Mouse (Mus musculus) forebrain, embryonic 13.5 days (tissue): Measurements from ENCODE around the gene Tiam1. TPM values are rescaled to one million over a fixed set of nuclear protein-coding genes. Genes with fewer than 3 reads are reported as not detected.
A peak's percentile ranks its signal among the peaks of the same experiment; 100 is the strongest.

Source experiments
- ATAC-seq: fragments of 200-750 bp; cut with Nextera tagmentation; 2 replicates; pipeline ENCODE4 v1.8.0; 2017
- H3K27ac ChIP-seq: fragments of 300-500 bp; sonication (generic); 2 replicates; pipeline ENCODE4 v1.5.1; 2015; ENCODE audit warnings: inconsistent platforms, mild to moderate bottlenecking, moderate library complexity
- H3K27me3 ChIP-seq: fragments of 300-500 bp; sonication (generic); 2 replicates; pipeline ENCODE4 v1.6.1; 2015; ENCODE audit warnings: mild to moderate bottlenecking, inconsistent platforms
- H3K36me3 ChIP-seq: fragments of 300-500 bp; sonication (generic); 2 replicates; pipeline ENCODE4 v1.6.1; 2015; ENCODE audit warnings: mild to moderate bottlenecking, inconsistent platforms; ENCODE audit not compliant: poor library complexity, severe bottlenecking
- H3K4me1 ChIP-seq: fragments of 300-500 bp; sonication (generic); 2 replicates; pipeline ENCODE4 v1.6.1; 2015; ENCODE audit warnings: inconsistent platforms
- H3K4me2 ChIP-seq: fragments of 300-500 bp; sonication (generic); 2 replicates; pipeline ENCODE4 v1.6.1; 2015; ENCODE audit warnings: inconsistent platforms, mild to moderate bottlenecking, moderate library complexity
- H3K4me3 ChIP-seq: fragments of 300-500 bp; sonication (generic); 2 replicates; pipeline ENCODE4 v1.5.1; 2015; ENCODE audit warnings: mild to moderate bottlenecking, inconsistent platforms
- H3K9ac ChIP-seq: fragments of 300-500 bp; sonication (generic); 2 replicates; pipeline ENCODE4 v1.6.1; 2015; ENCODE audit warnings: mild to moderate bottlenecking, inconsistent platforms
- H3K9me3 ChIP-seq: fragments of 300-500 bp; sonication (generic); replicated peaks from 2 replicates; pipeline ENCODE4 v1.6.1; 2016; ENCODE audit warnings: inconsistent platforms
- WGBS: fragments of 180-500 bp; shearing (Covaris S2); methylation state at CpG from one replicate; pipeline ENCODE4 v1.1.7; 2015; 5-methylcytosine and 5-hydroxymethylcytosine counted together
- polyA plus RNA-seq: library from polyadenylated mRNA; unstranded; fragments of >200 nt; fragmentation: Nextera tagmentation; extraction: Ambion mirVana; gene quantifications from 2 replicates; pipeline ENCODE4 v1.2.1, GENCODE M21; 2015

Tiam1 gene
- polyA plus RNA-seq, 1 experiment from 2014 or later, result 29.4 TPM

GRCm38 (mm10) chr16:89960186-89960878 lies 183.2 kb downstream of the Tiam1 start:
- Histone ChIP-seq H3K9ac (peak overlapping the region; percentile 62), H3K27me3 (no peaks in the 10 kb centered on the region), H3K4me2 (peak overlapping the region; percentile 85), H3K4me3 (peak overlapping the region; percentile 41), H3K27ac (no peak overlapping the region; the same call in 1 of the 2 replicates), H3K36me3 (0 out of 2 replicates have a peak, but pooled peaks cover 6% of the 10 kb centered on the region), H3K9me3 (no peaks in the 10 kb centered on the region), H3K4me1 (peaks cover 26% of the 10 kb centered on the region)
- WGBS, result 2% methylated on average over 29 of the region's 33 CpGs
- ATAC-seq, result peak; percentile 65

- no peaks in the 10 kb centered on the region for H3K27me3 ChIP-seq
These were observed 184.6 kb downstream of the Tiam1 start for GRCm38 (mm10) chr16:89958982-89959381.

GRCm38 (mm10) chr16:89958030-89958429 lies 185.5 kb downstream of the Tiam1 start:
- Histone ChIP-seq H3K9ac (no peak overlapping the region), H3K4me1 (peaks cover 26% of the 10 kb centered on the region)
- 55% methylated on average over 10 of the region's 10 CpGs for WGBS

More at GRCm38 (mm10) chr16:89958982-89959381, 184.6 kb downstream of the Tiam1 start:
- peaks cover 26% of the 10 kb centered on the region for H3K4me1 ChIP-seq
- no peak overlapping the region for H3K4me3 ChIP-seq
- 0 out of 2 replicates have a peak, but pooled peaks cover 11% of the 10 kb centered on the region for H3K36me3 ChIP-seq
- no peak overlapping the region for H3K27ac ChIP-seq
- H3K4me2 ChIP-seq, result no peak overlapping the region
- H3K9ac ChIP-seq, result no peak overlapping the region
- H3K9me3 ChIP-seq, result no peaks in the 10 kb centered on the region
- ATAC-seq, result 0 out of 2 replicates have a peak, but pooled peaks have one; percentile 6
- WGBS, result 49% methylated on average over 12 of the region's 12 CpGs

GRCm38 (mm10) chr16:89954525-89954924 lies 189.0 kb downstream of the Tiam1 start:
- no peak overlapping the region for H3K4me3 ChIP-seq
- WGBS, result 64% methylated on average over 8 of the region's 8 CpGs
- H3K27ac ChIP-seq, result no peak overlapping the region
- H3K4me2 ChIP-seq, result no peak overlapping the region
- no peaks in the 10 kb centered on the region for H3K9me3 ChIP-seq
- no peaks in the 10 kb centered on the region for H3K27me3 ChIP-seq
- no peak for ATAC-seq
- no peak overlapping the region for H3K9ac ChIP-seq
- 0 out of 2 replicates have a peak, but pooled peaks cover 11% of the 10 kb centered on the region for H3K36me3 ChIP-seq
- H3K4me1 ChIP-seq, result peaks cover 10% of the 10 kb centered on the region; the same call in 1 of the 2 replicates

More at GRCm38 (mm10) chr16:89958030-89958429, 185.5 kb downstream of the Tiam1 start:
- H3K27ac ChIP-seq, result no peak overlapping the region; the same call in 1 of the 2 replicates
- no peaks in the 10 kb centered on the region for H3K9me3 ChIP-seq
- no peak overlapping the region for H3K4me2 ChIP-seq
- H3K36me3 ChIP-seq, result 0 out of 2 replicates have a peak, but pooled peaks cover 11% of the 10 kb centered on the region
- H3K4me3 ChIP-seq, result no peak overlapping the region
- H3K27me3 ChIP-seq, result no peaks in the 10 kb centered on the region
- no peak for ATAC-seq

GRCm38 (mm10) chr16:89954114-89954513 lies 189.5 kb downstream of the Tiam1 start:
- Histone ChIP-seq H3K4me1 (peaks cover 10% of the 10 kb centered on the region; the same call in 1 of the 2 replicates), H3K9ac (no peak overlapping the region), H3K4me2 (no peak overlapping the region), H3K27ac (no peak overlapping the region), H3K4me3 (no peak overlapping the region), H3K27me3 (no peaks in the 10 kb centered on the region), H3K9me3 (no peaks in the 10 kb centered on the region), H3K36me3 (0 out of 2 replicates have a peak, but pooled peaks cover 11% of the 10 kb centered on the region)
- no peak for ATAC-seq
- 92% methylated on average over 1 of the region's 1 CpGs for WGBS

GRCm38 (mm10) chr16:89952821-89953220 lies 190.7 kb downstream of the Tiam1 start:
- H3K36me3 ChIP-seq, result 0 out of 2 replicates have a peak, but pooled peaks cover 11% of the 10 kb centered on the region
- H3K4me3 ChIP-seq, result no peak overlapping the region
- ATAC-seq, result no peak
- 88% methylated on average over 5 of the region's 5 CpGs for WGBS
- H3K4me2 ChIP-seq, result no peak overlapping the region
- H3K9me3 ChIP-seq, result no peaks in the 10 kb centered on the region
- no peaks in the 10 kb centered on the region for H3K4me1 ChIP-seq
- H3K27me3 ChIP-seq, result no peaks in the 10 kb centered on the region
- H3K9ac ChIP-seq, result no peak overlapping the region
- no peak overlapping the region for H3K27ac ChIP-seq

GRCm38 (mm10) chr16:89950754-89951153 lies 192.8 kb downstream of the Tiam1 start:
- Histone ChIP-seq H3K36me3 (0 out of 2 replicates have a peak, but pooled peaks cover 9% of the 10 kb centered on the region), H3K9ac (no peak overlapping the region), H3K4me2 (no peak overlapping the region), H3K27me3 (no peaks in the 10 kb centered on the region), H3K27ac (no peak overlapping the region), H3K4me1 (no peaks in the 10 kb centered on the region), H3K4me3 (no peak overlapping the region), H3K9me3 (no peaks in the 10 kb centered on the region)
- WGBS, result 83% methylated on average over 8 of the region's 8 CpGs
- ATAC-seq, result peak; percentile 26; the same call in 1 of the 2 replicates

- Histone ChIP-seq H3K9me3 (no peaks in the 10 kb centered on the region), H3K27me3 (no peaks in the 10 kb centered on the region), H3K4me2 (no peak overlapping the region), H3K36me3 (0 out of 2 replicates have a peak, but pooled peaks cover 4% of the 10 kb centered on the region), H3K9ac (no peak overlapping the region), H3K4me1 (0 out of 2 replicates have a peak, but pooled peaks cover under 1% of the 10 kb centered on the region), H3K4me3 (no peak overlapping the region), H3K27ac (no peak overlapping the region)
- no peak for ATAC-seq
- WGBS, result 91% methylated on average over 6 of the region's 6 CpGs
These were observed 193.3 kb downstream of the Tiam1 start for GRCm38 (mm10) chr16:89950251-89950650.

- Histone ChIP-seq H3K27me3 (no peaks in the 10 kb centered on the region), H3K36me3 (no peaks in the 10 kb centered on the region), H3K4me2 (no peak overlapping the region), H3K9me3 (no peaks in the 10 kb centered on the region), H3K27ac (no peak overlapping the region), H3K9ac (no peak overlapping the region), H3K4me1 (peaks cover 22% of the 10 kb centered on the region), H3K4me3 (no peak overlapping the region)
- ATAC-seq, result no peak
- 90% methylated on average over 1 of the region's 1 CpGs for WGBS
These were observed 195.5 kb downstream of the Tiam1 start for GRCm38 (mm10) chr16:89948040-89948439.

- no peaks in the 10 kb centered on the region for H3K9me3 ChIP-seq
- H3K4me1 ChIP-seq, result peaks cover 26% of the 10 kb centered on the region
- H3K27me3 ChIP-seq, result no peaks in the 10 kb centered on the region
- H3K4me2 ChIP-seq, result no peak overlapping the region
- no peak overlapping the region for H3K9ac ChIP-seq
- no peak for ATAC-seq
- 88% methylated on average over 11 of the region's 11 CpGs for WGBS
- no peaks in the 10 kb centered on the region for H3K36me3 ChIP-seq
- no peak overlapping the region for H3K4me3 ChIP-seq
- H3K27ac ChIP-seq, result no peak overlapping the region
These were observed 196.8 kb downstream of the Tiam1 start for GRCm38 (mm10) chr16:89946816-89947215.

GRCm38 (mm10) chr16:89944604-89945283 lies 198.8 kb downstream of the Tiam1 start:
- H3K4me1 ChIP-seq, result peaks cover 26% of the 10 kb centered on the region
- peak overlapping the region; percentile 25; the same call in 1 of the 2 replicates for H3K4me2 ChIP-seq
- H3K27me3 ChIP-seq, result no peaks in the 10 kb centered on the region
- peak; percentile 28 for ATAC-seq
- 0 out of 2 replicates have a peak, but pooled peaks cover 5% of the 10 kb centered on the region for H3K36me3 ChIP-seq
- WGBS, result 23% methylated on average over 19 of the region's 19 CpGs
- no peak overlapping the region; the same call in 1 of the 2 replicates for H3K27ac ChIP-seq
- peak overlapping the region; percentile 28; the same call in 1 of the 2 replicates for H3K9ac ChIP-seq
- H3K9me3 ChIP-seq, result no peaks in the 10 kb centered on the region
- no peak overlapping the region for H3K4me3 ChIP-seq

GRCm38 (mm10) chr16:89944050-89944449 lies 199.5 kb downstream of the Tiam1 start:
- Histone ChIP-seq H3K27ac (no peak overlapping the region), H3K4me1 (peaks cover 26% of the 10 kb centered on the region), H3K9ac (peak overlapping the region; percentile 28; the same call in 1 of the 2 replicates), H3K9me3 (no peaks in the 10 kb centered on the region), H3K4me3 (no peak overlapping the region), H3K36me3 (0 out of 2 replicates have a peak, but pooled peaks cover 5% of the 10 kb centered on the region), H3K27me3 (no peaks in the 10 kb centered on the region), H3K4me2 (peak overlapping the region; percentile 25)
- 2% methylated on average over 6 of the region's 6 CpGs for WGBS
- ATAC-seq, result peak; percentile 72
